Mouse (Mus musculus) bone marrow, adult 2 months (tissue): Measurements from ENCODE around the gene Dnase1l2. TPM values are rescaled to one million over a fixed set of nuclear protein-coding genes. Genes with fewer than 3 reads are reported as not detected.
"Not testable (repeated sequence)": the region's sequence is repeated elsewhere in the genome, so short reads cannot be mapped to it uniquely, and the experiment has no call there.

Experiments used
- H3K27ac ChIP-seq: fragments of 200-500 bp; 2 replicates; pipeline ENCODE4 v1.5.1; 2012; ENCODE audit warnings: low read depth, mild to moderate bottlenecking, control low read depth, inconsistent platforms, low read length; ENCODE audit not compliant: control insufficient read depth, poor library complexity, insufficient read depth
- H3K4me1 ChIP-seq: fragments of 200-500 bp; 2 replicates; pipeline ENCODE4 v1.6.1; 2011; ENCODE audit warnings: low read length; ENCODE audit not compliant: control insufficient read depth, insufficient read depth
- H3K4me3 ChIP-seq: fragments of 200-500 bp; replicated peaks from 2 replicates; pipeline ENCODE3; 2011; ENCODE audit warnings: mild to moderate bottlenecking, low read depth, low read length, control low read depth; ENCODE audit not compliant: control insufficient read depth
- CTCF ChIP-seq: fragments of 200-500 bp; IDR thresholded peaks from 2 replicates; pipeline ENCODE4 v1.5.1; 2011; ENCODE audit warnings: low read length, control low read depth; ENCODE audit not compliant: control insufficient read depth, insufficient read depth
- POLR2A ChIP-seq: fragments of 200-500 bp; IDR thresholded peaks from 2 replicates; pipeline ENCODE4 v1.6.1; 2011; ENCODE audit warnings: low read depth, mild to moderate bottlenecking, control low read depth, low read length, borderline replicate concordance; ENCODE audit not compliant: control insufficient read depth
- whole genome bisulfite sequencing: fragments of 180-500 bp; shearing (Covaris S2); methylation state at CpG from one replicate; pipeline ENCODE4 v1.1.7; 2018; 5-methylcytosine and 5-hydroxymethylcytosine counted together
- polyA plus RNA-seq: library from polyadenylated mRNA; stranded (reverse); fragments of >200 nt; gene quantifications from 2 replicates; pipeline ENCODE4 v1.2.4, GENCODE M21; 2011; ENCODE audit warnings: low replicate concordance; ENCODE audit not compliant: missing spikeins, insufficient read depth, insufficient read length

Dnase1l2 gene
- polyA plus RNA-seq, 1 experiment = 21.3 TPM

DNA sequence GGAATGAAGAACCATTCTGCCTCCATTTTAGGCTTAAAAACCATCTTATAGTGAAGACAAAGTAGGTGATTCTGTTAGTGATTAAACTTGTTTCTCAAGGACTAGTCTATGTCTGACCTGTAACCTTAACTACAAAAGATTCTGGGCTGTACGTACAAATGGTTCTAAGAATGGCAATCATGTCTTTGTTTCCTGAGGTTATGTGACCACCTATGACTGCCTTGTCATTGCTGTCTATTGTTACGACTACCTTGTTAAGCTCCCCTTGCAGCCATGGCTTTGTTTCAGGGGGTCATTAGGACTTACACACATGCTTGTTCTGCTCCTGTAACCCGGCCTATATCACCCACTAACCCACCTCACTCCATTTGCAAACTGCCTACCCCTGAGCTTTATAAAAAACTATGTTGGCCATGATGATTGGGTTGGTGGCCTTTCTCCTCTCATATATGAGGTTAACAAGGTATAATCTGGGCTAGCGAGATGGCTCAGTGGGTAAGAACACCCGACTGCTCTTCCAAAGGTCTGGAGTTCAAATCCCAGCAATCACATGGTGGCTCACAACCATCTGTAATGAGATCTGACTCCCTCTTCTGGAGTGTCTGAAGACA is 25.8 kb upstream of the Dnase1l2 start:
- WGBS = 88% methylated on average over 5 of the region's 5 CpGs
- no peak for TF ChIP-seq POLR2A
- no peak for TF ChIP-seq CTCF
- Histone ChIP-seq H3K4me3 (no peak overlapping the region), H3K4me1 (no peaks in the 10 kb centered on the region; the same call in none of the 2 replicates), H3K27ac (no peak overlapping the region)

DNA sequence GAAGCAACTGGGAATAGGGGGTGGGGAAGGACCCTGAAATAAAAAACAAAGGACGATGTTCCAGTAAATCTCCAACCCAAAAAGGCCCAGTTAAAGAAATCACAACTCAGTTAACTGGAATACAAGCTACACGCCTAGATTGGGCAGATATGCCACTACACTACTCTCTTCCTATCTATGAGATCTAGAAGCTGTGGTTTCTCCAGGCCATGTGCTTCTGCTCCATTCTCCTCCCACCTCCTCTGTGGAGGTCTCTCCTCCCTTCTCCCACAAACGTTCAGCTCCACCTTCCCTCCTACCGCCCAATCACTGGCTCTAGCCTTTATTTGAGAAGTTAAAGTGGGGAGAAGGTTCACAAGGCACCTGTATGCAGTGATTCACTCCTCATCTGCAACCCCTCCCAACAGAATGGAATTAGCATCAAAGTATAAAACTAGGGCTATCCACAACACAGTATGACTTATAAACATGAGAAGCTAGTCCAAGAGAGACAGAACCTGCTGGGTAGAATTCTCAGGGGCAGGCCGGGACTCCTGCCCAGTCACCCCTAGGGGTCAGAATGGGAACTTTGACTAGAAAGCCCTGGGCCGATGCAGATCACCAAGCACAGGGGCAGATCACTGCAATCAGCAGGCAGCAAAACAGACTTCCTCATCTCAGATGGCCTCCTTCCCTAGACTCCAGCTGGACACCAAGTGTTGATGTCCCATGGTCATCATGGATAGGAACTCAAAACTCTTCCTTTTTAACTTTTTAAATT is 20.6 kb upstream of the Dnase1l2 start:
- no peaks in the 10 kb centered on the region for H3K4me1 ChIP-seq
- WGBS = 30% methylated on average over 6 of the region's 6 CpGs
- no peak overlapping the region for H3K4me3 ChIP-seq
- H3K27ac ChIP-seq = no peak overlapping the region
- no peak for TF ChIP-seq CTCF

DNA sequence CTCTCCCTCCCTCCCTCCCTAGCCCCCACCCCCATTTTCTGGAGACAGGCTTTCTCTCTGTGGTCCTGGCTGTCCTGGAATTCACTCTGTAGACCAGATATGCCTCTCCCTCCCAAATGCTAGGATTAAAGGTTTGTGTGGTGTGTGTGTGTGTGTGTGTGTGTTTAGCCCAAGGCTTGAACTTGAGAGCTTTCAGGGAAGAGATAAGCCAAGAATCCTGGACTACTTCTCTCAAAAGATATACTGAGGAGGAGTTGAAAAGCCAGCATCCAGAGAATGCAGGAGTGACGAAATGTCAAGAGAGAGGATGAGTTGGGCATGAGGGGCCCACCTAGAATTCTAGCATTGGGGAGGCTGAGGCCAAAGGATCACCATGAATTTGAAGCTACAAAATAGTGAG is 20.0 kb upstream of the Dnase1l2 start:
- Histone ChIP-seq H3K4me1 (no peaks in the 10 kb centered on the region), H3K27ac (no peak overlapping the region), H3K4me3 (no peak overlapping the region)
- TF ChIP-seq CTCF = no peak
- no peak for TF ChIP-seq POLR2A
- 84% methylated on average over 1 of the region's 1 CpGs for WGBS

DNA sequence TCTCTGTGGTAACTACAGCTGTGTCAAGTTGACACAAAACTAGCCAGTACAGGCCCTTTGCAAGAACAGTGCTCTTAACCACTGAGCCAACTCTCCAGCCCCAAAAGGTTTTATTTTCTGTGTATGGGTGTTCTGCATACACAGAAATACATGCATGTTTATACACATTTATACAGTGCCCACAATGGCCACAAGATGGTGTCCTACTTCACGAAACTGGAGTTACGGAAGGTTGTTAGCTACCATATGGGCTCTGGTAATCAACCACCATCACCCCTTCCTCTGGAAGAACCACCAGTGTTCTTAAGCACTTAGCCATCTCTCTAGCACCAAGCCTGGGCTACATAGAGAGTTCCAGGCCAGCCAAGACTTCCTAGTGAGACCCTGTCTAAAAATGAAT is 18.7 kb upstream of the Dnase1l2 start:
- WGBS = 55% methylated on average over 2 of the region's 2 CpGs
- 0 out of 2 replicates have a peak, but pooled peaks have one; percentile 19 for TF ChIP-seq CTCF
- TF ChIP-seq POLR2A = no peak

DNA sequence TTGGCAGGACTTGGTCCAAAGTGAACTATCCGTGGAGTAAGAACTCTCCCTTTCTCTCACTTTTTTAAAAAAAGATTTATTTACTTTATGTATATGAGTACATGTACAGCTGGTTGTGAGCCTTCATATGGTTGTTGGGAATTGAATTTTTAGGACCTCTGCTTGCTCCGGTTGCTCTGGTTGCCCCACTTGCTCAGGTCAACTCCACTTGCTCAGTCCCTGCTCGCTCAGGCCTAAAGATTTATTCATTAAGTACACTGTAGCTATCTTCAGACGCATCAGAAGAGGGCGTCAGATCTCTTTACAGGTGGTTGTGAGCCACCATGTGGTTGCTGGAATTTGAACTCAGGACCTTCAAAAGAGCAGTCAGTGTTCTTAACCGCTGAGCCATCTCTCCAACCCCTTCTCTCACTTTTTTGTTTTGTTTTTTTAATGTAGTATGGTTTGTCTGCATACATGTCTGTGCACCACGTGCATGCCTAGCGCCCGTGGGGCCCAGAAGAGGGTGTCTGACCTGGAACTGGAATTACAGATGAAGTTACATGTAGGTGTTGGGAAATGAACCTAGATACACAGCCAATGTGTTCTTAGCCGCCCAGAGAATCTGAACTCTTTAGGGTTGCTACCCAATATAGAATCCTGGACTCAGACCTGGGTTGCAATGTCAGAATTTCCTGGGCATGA is 12.8 kb upstream of the Dnase1l2 start:
- not testable (repeated sequence) for H3K4me1 ChIP-seq, H3K4me3 ChIP-seq
- 0 out of 2 replicates have a peak overlapping the region, but pooled peaks have one; percentile 10 for H3K27ac ChIP-seq
- WGBS = 44% methylated on average over 10 of the region's 10 CpGs

More for the DNA sequence above, 18.7 kb upstream of the Dnase1l2 start:
- Histone ChIP-seq H3K4me1 (no peaks in the 10 kb centered on the region), H3K27ac (no peak overlapping the region), H3K4me3 (no peak overlapping the region)

DNA sequence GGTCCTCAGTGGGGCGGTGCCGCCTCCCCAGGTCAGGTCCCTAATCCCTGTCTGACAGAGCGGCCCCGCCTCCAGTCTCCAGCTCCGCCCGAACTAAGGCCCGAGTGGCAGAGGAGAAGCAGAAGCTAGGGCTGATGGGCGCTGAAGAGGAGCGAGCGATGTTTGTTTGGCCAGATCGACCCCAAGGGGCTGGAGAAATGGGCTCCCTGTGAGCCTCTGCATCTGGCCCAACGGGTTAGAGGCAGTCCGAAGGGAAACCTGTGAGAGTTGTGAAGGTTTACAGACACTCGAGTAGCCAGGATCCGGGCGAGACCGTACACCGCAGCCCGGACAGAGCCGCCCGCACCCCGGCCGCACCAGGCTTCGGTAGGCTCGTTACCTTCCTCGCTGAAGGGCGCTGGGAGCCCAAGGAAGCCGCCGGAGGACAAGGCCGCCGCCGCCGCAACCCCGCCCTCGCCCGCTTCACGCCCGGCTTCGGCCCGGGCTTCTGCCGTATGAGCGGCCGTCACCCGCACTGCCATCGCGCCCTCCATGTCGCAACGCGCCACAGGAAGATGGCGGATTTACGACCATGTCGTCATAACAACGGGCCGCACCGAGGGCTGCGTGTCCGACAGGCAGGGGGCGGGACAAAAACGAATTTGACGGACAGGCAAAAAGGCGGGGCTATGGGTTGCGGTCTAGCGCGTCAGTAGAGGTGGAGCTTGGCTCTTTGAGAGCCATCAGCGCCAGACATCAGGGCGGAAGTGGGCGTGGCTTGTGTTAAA is 12.0 kb upstream of the Dnase1l2 start:
- no peaks in the 10 kb centered on the region for H3K4me1 ChIP-seq
- peak overlapping the region; percentile 76 for H3K4me3 ChIP-seq
- under 1% methylated on average over 67 of the region's 67 CpGs for WGBS
- 0 out of 2 replicates have a peak, but pooled peaks have one; percentile 5 for TF ChIP-seq CTCF
- peak; percentile 92 for TF ChIP-seq POLR2A
- H3K27ac ChIP-seq = peak overlapping the region; percentile 96

DNA sequence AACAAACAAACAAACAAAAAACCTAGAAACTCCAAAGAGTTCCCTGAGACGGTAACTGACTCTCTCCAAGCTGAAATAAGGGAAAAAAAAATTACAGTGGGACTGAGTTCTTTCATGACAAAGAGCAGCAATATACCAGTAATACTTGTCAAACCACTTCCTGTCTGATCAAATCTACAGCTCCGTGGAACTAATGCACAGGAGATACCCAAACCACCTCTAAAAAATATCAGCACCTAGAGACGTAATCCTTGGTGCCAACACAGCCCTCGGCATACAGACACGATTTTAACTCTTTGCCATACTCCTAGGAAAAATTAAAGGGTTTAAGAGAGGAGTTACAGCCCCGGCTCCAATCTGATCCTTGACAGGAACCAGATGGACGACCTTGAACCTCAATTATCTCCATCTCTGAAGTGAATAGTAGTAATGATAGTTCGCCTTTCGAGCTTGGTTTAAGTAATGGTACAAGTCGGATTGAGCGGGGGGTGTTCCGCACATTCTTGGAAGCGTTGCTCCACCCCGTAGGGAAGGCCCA is 11.4 kb upstream of the Dnase1l2 start:
- no peak for TF ChIP-seq POLR2A
- no peak for TF ChIP-seq CTCF
- H3K4me3 ChIP-seq = peak overlapping the region; percentile 76
- H3K27ac ChIP-seq = peak overlapping the region; percentile 96
- no peaks in the 10 kb centered on the region for H3K4me1 ChIP-seq
- WGBS = 1% methylated on average over 14 of the region's 14 CpGs

DNA sequence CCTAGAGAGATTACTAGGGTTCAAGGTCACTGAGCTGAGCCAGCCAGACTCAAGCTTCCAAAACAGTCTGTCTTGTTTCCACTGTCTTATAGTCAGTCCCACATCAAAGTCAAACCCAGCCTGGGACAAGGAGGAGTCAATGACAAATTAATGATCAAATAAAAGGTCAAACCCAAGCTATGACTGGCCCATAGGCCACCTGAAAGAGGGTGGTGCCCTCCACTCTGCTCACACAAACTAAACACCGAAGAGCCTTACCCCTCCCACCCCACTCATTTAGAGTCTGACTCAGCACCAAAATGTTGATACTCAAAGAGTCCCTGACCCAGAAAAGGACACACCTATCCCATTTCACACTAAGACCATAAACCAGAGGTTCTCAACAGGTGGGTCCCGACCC is 10.5 kb upstream of the Dnase1l2 start:
- Histone ChIP-seq H3K27ac (no peak overlapping the region), H3K4me1 (no peaks in the 10 kb centered on the region), H3K4me3 (no peak overlapping the region)
- 73% methylated on average over 2 of the region's 2 CpGs for WGBS
- TF ChIP-seq CTCF (no peak), POLR2A (no peak)
